Mouse (Mus musculus): Measurements from ENCODE around the gene Fubp3. TPM values are rescaled to one million over a fixed set of nuclear protein-coding genes. Genes with fewer than 3 reads are reported as not detected.

Gene Fubp3
- polyA plus RNA-seq, 1 experiment from 2014 or later, result 76.5 TPM

DNA sequence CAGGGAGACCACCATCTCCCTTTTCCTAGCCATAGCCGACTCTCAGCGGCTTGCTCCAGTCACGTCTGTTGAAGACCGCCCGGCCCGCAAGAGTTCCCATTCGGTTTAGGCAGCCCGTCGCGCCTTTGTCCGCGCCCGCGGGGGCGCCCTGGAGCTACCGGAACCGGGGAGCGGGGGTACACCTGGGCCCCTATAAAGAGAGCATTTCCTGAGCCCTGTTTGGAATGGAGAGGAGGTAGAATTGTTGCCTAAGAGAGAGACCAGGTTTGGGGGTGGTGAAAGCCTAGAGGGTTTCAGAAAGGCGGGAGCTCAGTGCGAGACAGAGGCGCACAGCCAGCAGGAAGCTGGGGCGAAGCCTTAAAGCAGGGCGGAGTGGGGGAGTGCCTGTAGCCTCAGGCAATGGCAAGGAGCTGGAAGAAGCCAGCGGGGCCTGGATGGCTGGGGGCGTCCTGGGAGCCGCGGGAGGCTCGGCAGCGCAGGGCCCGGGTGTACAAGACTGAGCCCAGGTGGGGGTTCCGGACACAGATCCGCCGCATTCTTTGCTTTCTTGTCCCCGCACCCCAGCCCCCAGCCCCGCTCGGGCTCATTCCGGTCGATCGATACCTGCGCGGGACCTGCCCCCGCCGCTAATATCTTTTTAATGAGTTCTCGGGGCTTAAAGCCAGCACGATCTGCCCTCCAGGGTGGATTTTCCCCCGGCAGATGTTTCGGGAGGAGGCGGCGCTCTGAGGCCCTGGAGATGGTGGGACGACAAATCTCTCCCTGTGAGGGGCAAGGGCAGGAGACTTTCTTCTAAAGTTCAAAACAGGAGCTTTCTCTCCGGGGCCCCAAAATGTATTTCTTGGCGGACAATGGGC lies 63.1 kb downstream of the Fubp3 start:
- peaks cover 97% of the 10 kb centered on the region for H3K27me3 ChIP-seq
- H3K27ac ChIP-seq, result 0 out of 2 replicates have a peak overlapping the region, but pooled peaks have one; percentile 20
- H3K9me3 ChIP-seq (replicated peaks), result no peaks in the 10 kb centered on the region
- no peaks in the 10 kb centered on the region for H3K36me3 ChIP-seq (ENCODE audit: poor library complexity, severe bottlenecking)
- H3K4me3 ChIP-seq, result peak overlapping the region; percentile 36
- H3K4me2 ChIP-seq, result peak overlapping the region; percentile 64
- peaks cover 55% of the 10 kb centered on the region for H3K4me1 ChIP-seq
- ATAC-seq, result no peak
- peak overlapping the region; percentile 52 for H3K9ac ChIP-seq
- under 1% methylated on average over 51 of the region's 52 CpGs for WGBS

DNA sequence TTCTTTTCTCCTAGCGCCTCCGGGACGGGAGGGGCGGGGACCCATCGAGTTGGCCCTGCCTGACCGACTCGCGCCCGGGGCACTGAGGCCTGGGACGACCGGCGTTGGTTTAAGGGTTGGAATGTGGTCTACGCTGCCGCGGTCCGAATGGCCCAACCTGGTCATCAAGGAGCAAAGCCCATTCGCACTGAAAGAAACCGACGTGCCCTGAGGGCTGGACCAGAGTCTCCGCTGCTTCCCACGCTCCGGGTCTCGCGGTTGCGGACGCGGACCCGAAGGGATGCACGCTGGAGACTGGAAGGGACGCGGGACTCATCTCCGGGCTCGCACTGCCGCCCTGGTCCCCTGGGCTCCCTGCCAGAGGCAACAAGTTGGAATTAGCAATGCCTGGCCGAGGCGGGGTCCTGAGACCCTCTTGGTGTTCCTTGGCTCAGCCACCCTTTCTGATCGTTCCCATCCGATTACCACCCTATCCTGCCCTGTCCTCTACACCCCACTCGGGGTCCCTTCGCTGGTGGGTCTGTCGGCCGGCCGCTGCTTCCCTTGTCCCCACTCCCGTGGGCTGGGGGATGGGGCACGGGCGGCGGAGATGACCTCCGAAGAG lies 63.8 kb downstream of the Fubp3 start:
- peak overlapping the region; percentile 20; the same call in 1 of the 2 replicates for H3K27ac ChIP-seq

DNA sequence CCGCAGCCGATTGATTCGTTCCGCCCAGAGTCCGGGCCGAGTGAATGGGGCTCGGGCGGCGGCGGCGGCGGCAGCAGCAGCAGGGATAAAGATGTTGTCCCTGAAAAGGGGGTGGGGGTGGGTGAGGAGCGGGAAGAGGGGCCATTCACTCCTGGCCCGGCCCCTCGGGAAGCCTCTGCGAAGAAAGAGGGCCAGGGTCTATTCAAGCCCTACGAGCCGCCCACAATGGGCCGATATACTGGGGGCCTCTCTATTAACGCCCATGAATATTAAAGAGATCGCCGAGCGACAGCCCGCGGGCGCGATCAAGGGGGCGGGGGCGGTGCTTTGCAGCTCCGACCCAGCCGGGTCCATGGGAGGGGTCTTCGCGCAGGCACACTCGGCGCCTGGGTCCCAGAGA lies 64.3 kb downstream of the Fubp3 start:
- Histone ChIP-seq H3K4me3 (peak overlapping the region; percentile 36), H3K4me2 (peak overlapping the region; percentile 64), H3K27ac (peak overlapping the region; percentile 35), H3K27me3 (peaks cover 100% of the 10 kb centered on the region), H3K36me3 (ENCODE audit: poor library complexity, severe bottlenecking) (no peaks in the 10 kb centered on the region), H3K4me1 (peaks cover 66% of the 10 kb centered on the region), H3K9me3 (replicated peaks) (no peaks in the 10 kb centered on the region), H3K9ac (peak overlapping the region; percentile 52)
- WGBS, result under 1% methylated on average over 33 of the region's 35 CpGs
- peak; percentile 64 for ATAC-seq

More for the DNA sequence above, 63.8 kb downstream of the Fubp3 start:
- no peaks in the 10 kb centered on the region for H3K36me3 ChIP-seq (ENCODE audit: poor library complexity, severe bottlenecking)
- H3K27me3 ChIP-seq, result peaks cover 98% of the 10 kb centered on the region
- under 1% methylated on average over 47 of the region's 48 CpGs for WGBS
- H3K4me3 ChIP-seq, result peak overlapping the region; percentile 36
- peaks cover 62% of the 10 kb centered on the region for H3K4me1 ChIP-seq
- H3K4me2 ChIP-seq, result peak overlapping the region; percentile 64
- H3K9me3 ChIP-seq (replicated peaks), result no peaks in the 10 kb centered on the region
- peak; percentile 29; the same call in 1 of the 2 replicates for ATAC-seq
- peak overlapping the region; percentile 52 for H3K9ac ChIP-seq

DNA sequence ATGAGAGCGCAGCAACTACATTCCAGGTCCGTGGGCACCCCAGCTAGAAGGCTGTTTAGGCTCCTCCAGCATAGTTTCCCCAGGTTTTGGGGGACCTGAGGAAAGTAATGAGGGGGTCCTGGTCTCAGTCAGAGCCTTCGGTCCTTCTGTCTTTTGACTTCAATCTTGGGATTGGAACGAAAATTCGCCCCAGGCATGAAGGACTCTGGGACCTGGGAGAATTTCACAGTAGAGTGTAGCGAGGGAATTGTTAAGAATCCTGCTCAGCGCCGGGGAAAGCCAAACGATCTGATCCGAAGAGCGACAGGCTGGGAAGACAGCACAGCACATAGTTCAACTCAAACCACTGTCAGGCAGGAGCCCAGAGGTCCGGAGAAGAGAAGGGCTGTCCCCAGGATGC lies 64.9 kb downstream of the Fubp3 start:
- H3K9ac ChIP-seq, result peak overlapping the region; percentile 52
- peaks cover 100% of the 10 kb centered on the region for H3K27me3 ChIP-seq
- H3K36me3 ChIP-seq (ENCODE audit: poor library complexity, severe bottlenecking), result no peaks in the 10 kb centered on the region
- no peak for ATAC-seq
- WGBS, result under 1% methylated on average over 12 of the region's 12 CpGs
- H3K4me1 ChIP-seq, result peaks cover 71% of the 10 kb centered on the region
- H3K4me2 ChIP-seq, result peak overlapping the region; percentile 64
- no peaks in the 10 kb centered on the region for H3K9me3 ChIP-seq (replicated peaks)
- H3K27ac ChIP-seq, result peak overlapping the region; percentile 35
- peak overlapping the region; percentile 36 for H3K4me3 ChIP-seq

DNA sequence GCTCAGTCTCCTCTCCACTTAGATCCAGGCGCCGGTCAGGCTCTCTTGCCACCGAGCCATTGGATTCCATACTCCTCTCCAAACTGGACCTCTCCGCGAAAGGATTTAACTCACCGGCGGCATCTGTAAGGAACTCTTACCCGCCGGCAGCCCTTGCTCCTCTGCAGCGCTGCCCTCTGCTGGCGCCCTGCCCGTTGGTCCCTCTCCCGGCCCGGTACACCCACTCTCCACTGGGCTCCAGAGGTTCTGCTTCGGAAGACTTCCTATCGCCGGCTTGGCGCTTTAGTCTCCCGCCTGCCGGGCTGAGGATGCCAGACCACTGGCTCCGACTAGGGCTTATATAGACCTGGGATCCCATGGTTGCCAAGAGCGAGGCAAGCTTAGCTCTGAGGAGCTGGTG lies 65.4 kb downstream of the Fubp3 start:
- Histone ChIP-seq H3K27me3 (peaks cover 100% of the 10 kb centered on the region), H3K4me2 (peak overlapping the region; percentile 64), H3K4me3 (peak overlapping the region; percentile 36), H3K4me1 (peaks cover 75% of the 10 kb centered on the region), H3K9me3 (replicated peaks) (no peaks in the 10 kb centered on the region), H3K9ac (peak overlapping the region; percentile 52; the same call in 1 of the 2 replicates), H3K36me3 (ENCODE audit: poor library complexity, severe bottlenecking) (no peaks in the 10 kb centered on the region), H3K27ac (peak overlapping the region; percentile 35)
- WGBS, result under 1% methylated on average over 22 of the region's 22 CpGs
- no peak for ATAC-seq

DNA sequence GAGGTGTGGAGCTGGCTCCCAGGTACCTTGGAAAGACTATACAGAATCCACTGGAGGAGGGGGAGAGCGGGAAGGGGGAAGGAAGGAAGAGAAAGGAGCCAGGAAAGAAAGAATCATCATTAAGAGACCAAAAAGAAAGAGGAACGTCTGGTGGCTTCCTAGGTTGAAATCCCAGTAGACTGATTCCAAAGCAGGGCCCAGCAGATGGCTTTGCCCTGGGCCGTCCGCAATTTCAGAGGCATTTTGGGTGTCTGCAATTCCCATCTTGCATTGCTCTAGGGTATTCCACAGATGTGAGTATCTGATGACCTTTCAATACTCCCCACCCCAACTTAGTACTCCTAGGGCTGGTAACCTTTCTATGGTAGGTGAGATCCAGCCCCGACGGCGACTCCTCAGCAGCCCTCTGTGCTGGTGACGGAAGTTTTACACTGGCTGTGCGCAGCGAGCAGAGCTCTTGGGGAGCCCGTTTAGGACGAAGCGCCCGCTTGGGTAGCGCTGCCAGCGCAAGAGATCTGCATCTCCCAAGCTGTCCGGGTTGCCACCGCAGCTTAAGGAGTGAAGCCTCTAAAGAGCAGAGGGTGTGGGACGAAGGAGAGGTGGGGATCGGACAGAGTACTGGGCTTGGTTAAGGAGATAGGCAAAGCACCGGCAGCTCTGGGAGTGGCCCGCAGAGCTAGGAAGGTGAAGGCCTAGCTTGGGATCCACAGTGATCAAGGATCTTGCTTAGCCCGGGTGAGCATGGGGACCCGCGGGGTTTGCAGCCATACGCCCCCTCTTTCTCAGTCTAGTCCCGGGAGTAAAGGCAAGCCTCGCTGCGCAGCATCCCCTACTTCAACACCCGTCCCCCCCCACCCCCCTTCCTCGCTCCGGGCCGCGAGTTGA lies 66.4 kb downstream of the Fubp3 start:
- Histone ChIP-seq H3K4me1 (peaks cover 75% of the 10 kb centered on the region), H3K27ac (peak overlapping the region; percentile 32; the same call in 1 of the 2 replicates), H3K9ac (peak overlapping the region; percentile 52; the same call in 1 of the 2 replicates), H3K27me3 (peaks cover 100% of the 10 kb centered on the region), H3K4me2 (peak overlapping the region; percentile 64), H3K36me3 (ENCODE audit: poor library complexity, severe bottlenecking) (no peaks in the 10 kb centered on the region), H3K9me3 (replicated peaks) (no peaks in the 10 kb centered on the region), H3K4me3 (peak overlapping the region; percentile 36)
- WGBS, result 1% methylated on average over 33 of the region's 34 CpGs
- ATAC-seq, result peak; percentile 13; the same call in 1 of the 2 replicates

DNA sequence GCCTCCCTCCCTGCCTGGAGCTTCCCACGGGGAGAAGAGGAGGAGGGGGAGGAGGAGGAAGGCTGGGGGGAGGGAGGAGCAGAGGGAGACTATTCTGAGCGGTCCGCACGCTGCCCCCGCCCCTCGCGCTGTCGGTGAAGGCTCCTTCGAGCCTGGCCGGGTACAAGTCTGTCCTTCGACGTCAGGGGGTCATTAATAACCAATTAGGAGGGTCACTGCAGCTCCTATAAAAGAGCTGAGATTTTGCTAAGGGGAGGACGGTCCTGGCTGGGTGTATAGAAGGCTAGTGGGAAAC lies 67.0 kb downstream of the Fubp3 start:
- Histone ChIP-seq H3K36me3 (ENCODE audit: poor library complexity, severe bottlenecking) (no peaks in the 10 kb centered on the region), H3K9ac (no peak overlapping the region), H3K4me2 (peak overlapping the region; percentile 64), H3K27me3 (peaks cover 100% of the 10 kb centered on the region), H3K4me3 (peak overlapping the region; percentile 32), H3K9me3 (replicated peaks) (no peaks in the 10 kb centered on the region), H3K4me1 (peaks cover 75% of the 10 kb centered on the region), H3K27ac (no peak overlapping the region; the same call in 1 of the 2 replicates)
- ATAC-seq, result peak; percentile 30; the same call in 1 of the 2 replicates
- 2% methylated on average over 11 of the region's 13 CpGs for WGBS

DNA sequence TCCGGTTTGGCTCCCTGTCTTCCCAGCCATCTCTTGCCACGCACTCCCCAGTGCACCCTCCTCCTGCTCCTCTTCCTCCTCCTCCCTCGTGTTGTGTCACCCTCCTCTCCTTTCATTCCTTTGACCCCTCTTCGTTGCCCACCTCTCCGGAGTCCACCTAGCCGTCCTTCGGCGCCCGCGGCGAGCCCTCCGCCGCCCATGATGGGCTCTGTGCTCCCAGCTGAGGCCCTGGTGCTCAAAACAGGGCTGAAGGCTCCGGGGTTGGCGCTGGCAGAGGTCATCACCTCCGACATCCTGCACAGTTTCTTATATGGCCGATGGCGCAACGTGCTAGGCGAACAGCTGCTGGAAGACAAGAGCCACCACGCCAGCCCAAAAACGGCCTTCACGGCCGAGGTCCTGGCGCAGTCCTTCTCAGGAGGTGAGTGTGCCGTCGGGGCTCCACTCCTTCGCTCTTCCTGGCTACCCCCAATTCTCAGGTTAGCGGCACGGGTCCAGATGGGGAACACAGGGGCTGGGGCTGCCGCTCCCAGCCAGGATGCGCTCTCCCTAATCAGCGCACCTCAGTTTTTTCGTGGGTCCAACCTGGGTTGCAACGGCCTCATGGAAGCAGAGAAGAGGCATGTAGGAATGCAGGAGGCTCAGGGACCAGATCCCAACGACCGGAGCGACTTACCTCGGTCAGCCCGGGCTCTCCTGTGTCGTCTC lies 67.6 kb downstream of the Fubp3 start, which contains the start of gene Prdm12:
TSS of gene Prdm12 (plus strand) at position 137 of the 708 bp plus-strand sequence.
- H3K4me2 ChIP-seq, result peak within 1 kb of the TSS; percentile 64
- peaks cover 75% of the 10 kb centered on the region for H3K4me1 ChIP-seq
- peak within 1 kb of the TSS; percentile 28 for H3K9ac ChIP-seq
- peaks cover 100% of the 10 kb centered on the region for H3K27me3 ChIP-seq
- H3K9me3 ChIP-seq (replicated peaks), result no peaks in the 10 kb centered on the region
- no peak for ATAC-seq
- peak within 1 kb of the TSS; percentile 32 for H3K27ac ChIP-seq
- H3K36me3 ChIP-seq (ENCODE audit: poor library complexity, severe bottlenecking), result no peaks in the 10 kb centered on the region
- WGBS, result under 1% methylated on average over 41 of the region's 41 CpGs
- peak within 1 kb of the TSS; percentile 32 for H3K4me3 ChIP-seq

DNA sequence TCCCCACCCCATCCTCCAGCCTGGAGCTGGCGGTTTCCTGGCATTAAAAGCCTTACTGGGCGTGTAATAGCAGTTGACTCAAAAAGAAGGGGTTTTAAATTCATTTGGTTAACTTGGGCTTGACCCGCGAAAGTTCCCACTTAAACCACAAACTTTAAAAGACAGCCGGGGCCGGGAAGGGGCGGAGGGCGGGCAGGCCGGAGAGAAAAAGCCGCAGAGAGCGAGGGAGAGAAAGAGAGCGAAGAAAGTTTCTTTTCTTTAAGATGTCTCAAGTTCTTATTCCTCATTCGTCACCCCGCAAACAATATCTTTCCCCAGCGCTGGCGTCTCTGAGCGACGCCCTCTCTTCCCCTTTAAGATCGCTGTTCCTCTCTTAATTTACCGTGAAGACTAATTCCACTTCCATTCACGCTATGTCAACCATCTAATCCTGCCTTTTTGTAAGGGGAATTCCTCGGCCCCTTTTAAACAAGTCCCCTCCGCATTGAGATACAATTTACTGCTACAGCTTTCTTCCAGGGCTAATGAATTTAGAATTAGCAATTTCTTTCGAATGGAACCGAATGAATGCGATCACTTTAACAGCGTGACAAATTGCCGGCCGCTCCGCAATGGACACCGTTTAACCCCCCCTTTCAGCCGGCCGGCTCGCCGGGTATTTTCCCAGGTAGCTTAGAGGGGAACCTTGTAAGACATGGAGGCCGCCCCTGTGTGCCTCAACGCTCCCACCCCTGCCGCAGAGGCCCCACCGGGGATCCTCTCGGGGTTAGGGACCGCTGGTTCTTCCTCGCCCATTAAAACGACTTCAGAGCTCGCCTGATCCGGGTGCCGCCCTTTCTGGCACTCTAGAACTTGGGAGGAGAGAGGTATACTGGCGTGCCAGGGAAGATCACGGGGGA lies 68.4 kb downstream of the Fubp3 start:
- Histone ChIP-seq H3K9me3 (replicated peaks) (no peaks in the 10 kb centered on the region), H3K4me3 (peak overlapping the region; percentile 32), H3K27me3 (peaks cover 99% of the 10 kb centered on the region), H3K36me3 (ENCODE audit: poor library complexity, severe bottlenecking) (no peaks in the 10 kb centered on the region), H3K9ac (peak overlapping the region; percentile 28; the same call in 1 of the 2 replicates), H3K4me1 (peaks cover 67% of the 10 kb centered on the region), H3K4me2 (peak overlapping the region; percentile 64), H3K27ac (no peak overlapping the region)
- WGBS, result 1% methylated on average over 48 of the region's 48 CpGs
- peak; percentile 50; the same call in 1 of the 2 replicates for ATAC-seq

DNA sequence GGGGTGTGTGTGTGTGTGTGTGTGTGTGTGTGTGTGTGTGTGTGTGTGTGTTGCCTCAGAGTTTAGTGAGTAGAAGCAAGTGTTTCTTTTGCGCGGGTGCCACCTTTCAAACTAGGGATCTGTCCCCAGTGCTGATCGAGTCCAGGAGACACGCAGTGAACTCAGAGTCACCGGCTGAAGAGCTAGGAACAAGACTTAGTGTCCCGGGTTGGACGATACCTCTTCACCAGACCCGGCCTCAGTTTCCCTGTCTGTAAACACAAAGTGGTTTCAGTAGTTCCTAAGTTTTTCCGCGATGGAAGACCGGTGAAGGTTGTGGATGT lies 69.0 kb downstream of the Fubp3 start:
- H3K27me3 ChIP-seq, result peaks cover 99% of the 10 kb centered on the region
- ATAC-seq, result no peak
- 2% methylated on average over 11 of the region's 11 CpGs for WGBS
- H3K9ac ChIP-seq, result no peak overlapping the region
- no peaks in the 10 kb centered on the region for H3K36me3 ChIP-seq (ENCODE audit: poor library complexity, severe bottlenecking)
- no peaks in the 10 kb centered on the region for H3K9me3 ChIP-seq (replicated peaks)
- peak overlapping the region; percentile 64 for H3K4me2 ChIP-seq
- peak overlapping the region; percentile 32 for H3K4me3 ChIP-seq
- H3K27ac ChIP-seq, result no peak overlapping the region
- peaks cover 61% of the 10 kb centered on the region for H3K4me1 ChIP-seq

All from forebrain, embryonic 13.5 days (tissue).